ENCODE assay signal across 23 mouse cellular contexts in the genomic region with DNA sequence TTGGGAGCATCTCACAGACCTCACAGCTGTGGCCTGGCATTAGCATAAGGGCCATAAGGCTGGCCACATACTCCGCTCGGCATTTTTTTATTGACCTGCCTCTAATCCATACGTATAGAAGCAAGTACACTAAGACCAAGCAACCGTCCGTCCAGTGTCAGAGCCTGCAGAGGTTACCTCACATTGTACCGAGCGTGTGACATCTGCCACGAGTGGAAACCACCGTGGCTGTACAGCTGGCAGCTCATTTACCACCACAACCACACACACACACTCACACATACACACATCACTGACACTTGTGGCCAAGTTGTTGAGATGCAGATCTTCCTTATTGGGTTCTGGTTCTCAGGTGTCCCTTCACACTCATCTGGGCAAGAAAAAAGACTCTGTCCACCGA. TPM values are rescaled to one million over a fixed set of nuclear protein-coding genes. Genes with fewer than 3 reads are reported as not detected.
DNase-seq lines count a peak whose midpoint lies in the region; TF ChIP-seq lines count a peak whose summit lies in the region.
"Had no signal": no experiment of that assay in that cellular context is flagged by ENCODE, and none has a peak within 500 bp of the region (broad histone marks: within the 10 kb centered on the region; RNA-seq: fewer than 3 reads in every experiment).

No protein-coding gene starts in this region.

- no peak for TF ChIP-seq CTCF in thymus, adult 2 months (IDR thresholded peaks at IDR 0.05; ENCODE audit: borderline replicate concordance, control insufficient read depth, extremely low read depth, insufficient read depth, low read length, poor library complexity)

- no peaks in the 10 kb centered on the region for H3K36me3 ChIP-seq in thymus, adult 2 months (ENCODE audit: control insufficient read depth, insufficient read depth, low read length)

- intact Hi-C loops in left cerebral cortex, postnatal 10 days (cut with DNase I), result no loop called here

- WGBS in thymus, adult 2 months, result 64% methylated on average over 10 of the region's 10 CpGs

- H3K27ac ChIP-seq in thymus, adult 2 months (ENCODE audit: control insufficient read depth, insufficient read depth, low read length), result no peak overlapping the region
- H3K27ac ChIP-seq: embryonic facial prominence, embryonic 13.5 days; embryonic facial prominence, embryonic 15.5 days; forebrain, embryonic 10.5 days; forebrain, embryonic 12.5 days had no signal

- no peak for TF ChIP-seq POLR2A in thymus, adult 2 months (IDR thresholded peaks at IDR 0.05; ENCODE audit: control insufficient read depth, extremely low read depth, insufficient read depth, low read length, poor library complexity)

- no peaks in the 10 kb centered on the region for H3K4me1 ChIP-seq in thymus, adult 2 months (replicated peaks; ENCODE audit: control insufficient read depth, insufficient read depth, low read length)
- H3K4me1 ChIP-seq: embryonic facial prominence, embryonic 13.5 days; embryonic facial prominence, embryonic 15.5 days; forebrain, embryonic 10.5 days; forebrain, embryonic 12.5 days had no signal

- peak; percentile 28 for DNase-seq in thymus, adult 2 months
- DNase-seq in thymus, postnatal 0 days (ENCODE audit: low spot score), result no peak
- peak; percentile 42 for DNase-seq in thymus, postnatal 14 days
- DNase-seq in thymus, postnatal 4 days, result peak; percentile 39
- no peak for DNase-seq in left cerebral cortex, postnatal 10 days (ENCODE audit: extremely low spot score in 1 of 2, low spot score in 2 of 2)
- no peak for DNase-seq in layer of hippocampus, adult 9-11 months
- DNase-seq: adrenal gland, adult 2 months; adrenal gland, postnatal 10 days; adrenal gland, postnatal 25 days; B cell, adult 2 months; cerebellum, adult 11 months; cerebellum, adult 18-20 months; cerebellum, adult 8-10 months; cerebellum, adult 9-11 months; cerebellum, postnatal 14 days; cerebellum, postnatal 36 days; embryo, embryonic 11 days had no signal

- no peak overlapping the region for H3K4me3 ChIP-seq in thymus, adult 2 months (ENCODE audit: control insufficient read depth, insufficient read depth, low read length)
- H3K4me3 ChIP-seq: embryonic facial prominence, embryonic 13.5 days; embryonic facial prominence, embryonic 15.5 days; erythroblast, embryonic 14.5 days; forebrain, embryonic 10.5 days; forebrain, embryonic 12.5 days had no signal

- H3K27me3 ChIP-seq in thymus, adult 2 months (ENCODE audit: control insufficient read depth, insufficient read depth, low read length), result no peaks in the 10 kb centered on the region
- H3K27me3 ChIP-seq: CH12.LX; embryonic facial prominence, embryonic 13.5 days; embryonic facial prominence, embryonic 15.5 days; forebrain, embryonic 12.5 days had no signal

RNA-seq across cellular contexts. Expression of gene Tfdp1, which starts 21.9 kb away (rescaled TPM):
- 123 and 141 TPM in 2 replicates for polyA plus RNA-seq in thymus, adult 2 months (2012; rRNA removed)
- 222 and 235 TPM in 2 replicates for polyA plus RNA-seq in thymus, postnatal 0 days (2015; fragmentation: Nextera tagmentation; extraction: Ambion mirVana)
- total RNA-seq in left cerebral cortex, postnatal 10 days (2021), result 10 to 100 TPM; 63.1 to 65.1 TPM

RNA-seq across cellular contexts. Expression of gene Tmco3, which starts 28.7 kb away (rescaled TPM):
- polyA plus RNA-seq in thymus, adult 2 months (2012; rRNA removed), result 16.7 and 22.4 TPM in 2 replicates
- polyA plus RNA-seq in thymus, postnatal 0 days (2015; fragmentation: Nextera tagmentation; extraction: Ambion mirVana), result 14.0 and 19.1 TPM in 2 replicates
- total RNA-seq in left cerebral cortex, postnatal 10 days (2021), result 10 to 100 TPM; 43.2 to 45.2 TPM

RNA-seq across cellular contexts. Expression of gene Dcun1d2, which starts 28.7 kb away (rescaled TPM):
- polyA plus RNA-seq in thymus, adult 2 months (2012; rRNA removed), result 29.4 and 31.2 TPM in 2 replicates
- 21.9 and 24.2 TPM in 2 replicates for polyA plus RNA-seq in thymus, postnatal 0 days (2015; fragmentation: Nextera tagmentation; extraction: Ambion mirVana)
- 10 to 100 TPM; 24.7 to 26.9 TPM for total RNA-seq in left cerebral cortex, postnatal 10 days (2021)

Comparison
In these comparisons a context has a peak if more than half of its experiments do, and no peak if none do; other contexts are left out.
1. DNase-seq: peak in thymus, adult 2 months (single experiment), thymus, postnatal 14 days (single experiment) and thymus, postnatal 4 days (single experiment); none in thymus, postnatal 0 days (single experiment), left cerebral cortex, postnatal 10 days (0 of 2) and layer of hippocampus, adult 9-11 months (single experiment).